Mouse (Mus musculus) hematopoietic multipotent progenitor cell, adult 10-12 weeks (in vitro differentiated cells): ENCODE measurements around the gene Rsph10b. TPM values are rescaled to one million over a fixed set of nuclear protein-coding genes. Genes with fewer than 3 reads are reported as not detected.

ENCODE experiments used
- polyA plus RNA-seq: library from polyadenylated mRNA; stranded (reverse); fragments of >175 nt; gene quantifications from 2 replicates; pipeline ENCODE4 v1.2.3, GENCODE M21; 2012; ENCODE audit warnings: low replicate concordance

The Rsph10b gene
- 0.04 and 0.09 TPM in 2 replicates for polyA plus RNA-seq

DNA sequence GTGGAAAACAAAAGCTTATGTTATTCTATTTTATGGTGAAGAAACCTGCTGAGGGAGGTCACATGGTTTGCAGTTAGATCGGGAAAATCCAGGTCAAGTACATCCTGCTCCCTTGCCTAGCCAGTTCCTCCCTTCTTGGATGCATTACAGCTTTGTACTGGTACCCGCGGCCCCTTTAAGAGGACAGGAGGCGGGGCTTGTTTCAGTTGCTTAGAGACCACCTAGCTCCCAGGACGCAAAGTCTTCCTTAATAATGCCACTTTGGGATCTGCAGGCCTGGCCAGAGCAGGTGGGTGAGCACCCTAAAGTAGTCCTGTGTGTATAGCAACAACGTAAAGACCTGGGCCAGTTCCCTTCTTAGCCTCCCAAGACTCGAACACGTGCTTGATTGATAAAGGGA lies at the start of gene Rsph10b:
Gene Rsph10b (plus strand): TSS at position 205 of the 400 bp plus-strand sequence.

GRCm38 (mm10) chr5:143897635-143898330 lies 35.1 kb upstream of the Rsph10b start, which contains the start of gene Ankrd61:
Gene Ankrd61, minus strand, starts transcription at chr5:143897685.

GRCm38 (mm10) chr5:143909417-143910400 lies 23.1 kb upstream of the Rsph10b start, which contains the start of the genes Aimp2 and Pms2:
Gene Aimp2, minus strand, starts transcription at chr5:143909847.
Gene Pms2, plus strand, starts transcription at chr5:143909964.

GRCm38 (mm10) chr5:143927875-143928274 lies 5.0 kb upstream of the Rsph10b start, which contains the start of gene Gm42421:
Gene Gm42421, plus strand, starts transcription at chr5:143928175.

GRCm38 (mm10) chr5:144014551-144015311 lies 81.9 kb downstream of the Rsph10b start, which contains the start of gene Ccz1:
Gene Ccz1, minus strand, starts transcription at chr5:144014877.

GRCm38 (mm10) chr5:144026620-144027263 lies 93.9 kb downstream of the Rsph10b start, which contains the start of gene Ocm:
Gene Ocm, minus strand, starts transcription at chr5:144026670.

Other genes starting within 250 kb of the Rsph10b start
- gene Usp42, start 200.8 kb upstream of the Rsph10b start, polyA plus RNA-seq, result 18.3 and 39.3 TPM in 2 replicates
- gene Eif2ak1, start 115.2 kb upstream of the Rsph10b start, polyA plus RNA-seq, result 18.1 and 30.6 TPM in 2 replicates
- gene Ankrd61, start 35.4 kb upstream of the Rsph10b start, polyA plus RNA-seq, result 0.30 TPM in 1 of 2 replicates, not detected in the other
- gene Aimp2, start 23.2 kb upstream of the Rsph10b start, polyA plus RNA-seq, result 9.1 and 36.3 TPM in 2 replicates
- 0.75 and 2.8 TPM in 2 replicates for gene Pms2, start 23.1 kb upstream of the Rsph10b start, polyA plus RNA-seq
- gene Gm42421, start 4.9 kb upstream of the Rsph10b start, polyA plus RNA-seq, result 0.22 TPM in 1 of 2 replicates, not detected in the other
- gene Ccz1, start 81.8 kb downstream of the Rsph10b start, polyA plus RNA-seq, result 46.0 and 76.8 TPM in 2 replicates
- not detected in 2 replicates for gene Ocm, start 93.6 kb downstream of the Rsph10b start, polyA plus RNA-seq
- 14.9 and 17.7 TPM in 2 replicates for gene Lmtk2, start 167.4 kb downstream of the Rsph10b start, polyA plus RNA-seq